Mouse (Mus musculus) kidney, embryonic 15.5 days (tissue): Measurements from ENCODE around the gene Vkorc1l1. TPM values are rescaled to one million over a fixed set of nuclear protein-coding genes. Genes with fewer than 3 reads are reported as not detected.

Source experiments
- ATAC-seq: fragments of 200-750 bp; cut with Nextera tagmentation; replicated peaks from 2 replicates; pipeline ENCODE4 v1.8.0; 2017; ENCODE audit warnings: moderate TSS enrichment; ENCODE audit not compliant: low FRiP score
- H3K27ac ChIP-seq: fragments of 300-500 bp; sonication (generic); 2 replicates; pipeline ENCODE4 v1.5.1; 2015; ENCODE audit warnings: mild to moderate bottlenecking, inconsistent platforms
- H3K27me3 ChIP-seq: fragments of 300-500 bp; sonication (generic); 2 replicates; pipeline ENCODE4 v1.6.1; 2015; ENCODE audit warnings: inconsistent platforms
- H3K36me3 ChIP-seq: fragments of 300-500 bp; sonication (generic); 2 replicates; pipeline ENCODE4 v1.6.1; 2015; ENCODE audit warnings: inconsistent platforms
- H3K4me1 ChIP-seq: fragments of 300-500 bp; sonication (generic); 2 replicates; pipeline ENCODE4 v1.6.1; 2015; ENCODE audit warnings: inconsistent platforms
- H3K4me2 ChIP-seq: fragments of 300-500 bp; sonication (generic); 2 replicates; pipeline ENCODE4 v1.6.1; 2015; ENCODE audit warnings: moderate library complexity, mild to moderate bottlenecking, inconsistent platforms
- H3K4me3 ChIP-seq: fragments of 300-500 bp; sonication (generic); replicated peaks from 2 replicates; pipeline ENCODE4 v1.5.1; 2015; ENCODE audit warnings: mild to moderate bottlenecking, inconsistent platforms
- H3K9ac ChIP-seq: fragments of 300-500 bp; sonication (generic); 2 replicates; pipeline ENCODE4 v1.6.1; 2015; ENCODE audit warnings: mild to moderate bottlenecking, inconsistent platforms
- H3K9me3 ChIP-seq: fragments of 300-500 bp; sonication (generic); replicated peaks from 2 replicates; pipeline ENCODE4 v1.6.1; 2016; ENCODE audit warnings: inconsistent platforms
- WGBS: fragments of 180-500 bp; shearing (Covaris S2); methylation state at CpG from one replicate; pipeline ENCODE4 v1.1.7; 2015; ENCODE audit warnings: mixed read lengths; 5-methylcytosine and 5-hydroxymethylcytosine counted together
- polyA plus RNA-seq: library from polyadenylated mRNA; unstranded; fragments of >200 nt; fragmentation: Nextera tagmentation; extraction: Ambion mirVana; gene quantifications from 2 replicates; pipeline ENCODE4 v1.2.1, GENCODE M21; 2015

The Vkorc1l1 gene
- polyA plus RNA-seq, 1 experiment from 2014 or later, result 26.3 TPM

- Histone ChIP-seq H3K9ac (no peak overlapping the region), H3K36me3 (peaks cover 53% of the 10 kb centered on the region), H3K4me2 (no peak overlapping the region), H3K4me1 (no peaks in the 10 kb centered on the region), H3K4me3 (no peak overlapping the region), H3K9me3 (peaks cover 9% of the 10 kb centered on the region), H3K27me3 (no peaks in the 10 kb centered on the region), H3K27ac (no peak overlapping the region)
- ATAC-seq, result no peak
- WGBS, result 91% methylated on average over 5 of the region's 5 CpGs
Measured at GRCm38 (mm10) chr5:130010961-130011360, 69.2 kb downstream of the Vkorc1l1 start.

GRCm38 (mm10) chr5:130015104-130015503, 73.3 kb downstream of the Vkorc1l1 start:
- no peak for ATAC-seq

DNA sequence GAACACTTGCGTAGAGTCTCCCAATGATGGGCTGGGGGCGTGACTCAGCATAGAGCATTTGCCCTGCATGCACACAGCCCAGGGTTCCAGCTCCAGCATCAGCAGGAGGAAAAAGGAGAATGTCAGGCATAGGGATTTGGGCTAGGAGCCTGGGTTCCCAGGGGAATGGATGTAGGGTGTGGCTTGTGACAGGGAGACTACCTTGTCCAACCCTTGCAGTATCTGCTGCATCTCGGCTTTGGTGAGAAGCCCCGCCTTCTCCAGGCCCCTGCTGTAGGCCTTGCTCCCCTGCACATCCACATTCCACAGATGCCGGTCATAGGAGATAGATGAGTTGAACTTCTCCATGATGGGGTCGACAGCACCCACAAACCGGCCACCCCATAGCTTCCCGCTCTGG, 77.7 kb downstream of the Vkorc1l1 start:
- Histone ChIP-seq H3K27me3 (no peaks in the 10 kb centered on the region), H3K4me1 (peaks cover 24% of the 10 kb centered on the region), H3K27ac (no peak overlapping the region), H3K9ac (no peak overlapping the region), H3K36me3 (peaks cover 39% of the 10 kb centered on the region), H3K4me3 (no peak overlapping the region), H3K9me3 (no peaks in the 10 kb centered on the region), H3K4me2 (no peak overlapping the region)
- WGBS, result 75% methylated on average over 8 of the region's 8 CpGs
- ATAC-seq, result no peak

More at GRCm38 (mm10) chr5:130015104-130015503, 73.3 kb downstream of the Vkorc1l1 start:
- no peak overlapping the region for H3K4me3 ChIP-seq
- H3K4me2 ChIP-seq, result no peak overlapping the region
- WGBS, result 95% methylated on average over 3 of the region's 3 CpGs
- no peaks in the 10 kb centered on the region for H3K27me3 ChIP-seq
- no peaks in the 10 kb centered on the region for H3K4me1 ChIP-seq
- peaks cover 9% of the 10 kb centered on the region for H3K9me3 ChIP-seq
- no peak overlapping the region for H3K9ac ChIP-seq
- no peak overlapping the region for H3K27ac ChIP-seq
- peaks cover 78% of the 10 kb centered on the region for H3K36me3 ChIP-seq

- 0 out of 2 replicates have a peak, but pooled peaks cover 2% of the 10 kb centered on the region for H3K27me3 ChIP-seq
- WGBS, result 62% methylated on average over 5 of the region's 5 CpGs
- H3K27ac ChIP-seq, result no peak overlapping the region
- no peak overlapping the region for H3K4me2 ChIP-seq
- peaks cover 20% of the 10 kb centered on the region for H3K36me3 ChIP-seq
- no peaks in the 10 kb centered on the region for H3K9me3 ChIP-seq
- H3K4me1 ChIP-seq, result peaks cover 26% of the 10 kb centered on the region
- H3K9ac ChIP-seq, result no peak overlapping the region
- H3K4me3 ChIP-seq, result no peak overlapping the region
- no peak for ATAC-seq
Measured at GRCm38 (mm10) chr5:130021361-130021966, 79.7 kb downstream of the Vkorc1l1 start.

DNA sequence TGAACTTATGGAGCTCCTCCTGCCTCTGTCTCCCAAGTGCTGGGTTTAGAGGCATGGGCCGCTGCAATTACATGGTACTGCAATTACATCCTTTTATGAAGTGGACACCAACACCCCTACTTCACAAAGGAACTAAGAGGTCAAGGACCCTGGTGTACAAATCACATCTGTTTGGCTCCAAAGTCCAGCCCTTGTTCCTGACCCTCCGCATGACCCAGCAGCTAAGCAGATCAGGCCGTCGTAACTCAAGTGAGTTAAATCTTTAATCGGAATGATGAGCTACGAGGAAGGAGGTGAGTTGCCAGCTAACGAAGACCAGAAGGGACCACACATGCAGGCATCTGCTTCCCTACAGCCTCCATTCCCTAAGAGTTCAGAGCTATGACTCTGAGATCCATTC, 80.6 kb downstream of the Vkorc1l1 start:
- peaks cover 26% of the 10 kb centered on the region for H3K4me1 ChIP-seq
- H3K9ac ChIP-seq, result no peak overlapping the region
- WGBS, result 52% methylated on average over 7 of the region's 7 CpGs
- no peak overlapping the region for H3K4me2 ChIP-seq
- no peak for ATAC-seq
- 0 out of 2 replicates have a peak, but pooled peaks cover 5% of the 10 kb centered on the region for H3K27me3 ChIP-seq
- H3K27ac ChIP-seq, result no peak overlapping the region
- H3K36me3 ChIP-seq, result peaks cover 16% of the 10 kb centered on the region
- no peak overlapping the region for H3K4me3 ChIP-seq
- H3K9me3 ChIP-seq, result no peaks in the 10 kb centered on the region

GRCm38 (mm10) chr5:130023067-130023766, 81.4 kb downstream of the Vkorc1l1 start:
- Histone ChIP-seq H3K9me3 (no peaks in the 10 kb centered on the region), H3K27me3 (0 out of 2 replicates have a peak, but pooled peaks cover 5% of the 10 kb centered on the region), H3K9ac (peak overlapping the region; percentile 63; the same call in 1 of the 2 replicates), H3K4me3 (peak overlapping the region; percentile 73), H3K27ac (no peak overlapping the region), H3K4me1 (peaks cover 26% of the 10 kb centered on the region), H3K36me3 (peaks cover 7% of the 10 kb centered on the region), H3K4me2 (peak overlapping the region; percentile 90)
- 39% methylated on average over 12 of the region's 12 CpGs for WGBS
- no peak for ATAC-seq

DNA sequence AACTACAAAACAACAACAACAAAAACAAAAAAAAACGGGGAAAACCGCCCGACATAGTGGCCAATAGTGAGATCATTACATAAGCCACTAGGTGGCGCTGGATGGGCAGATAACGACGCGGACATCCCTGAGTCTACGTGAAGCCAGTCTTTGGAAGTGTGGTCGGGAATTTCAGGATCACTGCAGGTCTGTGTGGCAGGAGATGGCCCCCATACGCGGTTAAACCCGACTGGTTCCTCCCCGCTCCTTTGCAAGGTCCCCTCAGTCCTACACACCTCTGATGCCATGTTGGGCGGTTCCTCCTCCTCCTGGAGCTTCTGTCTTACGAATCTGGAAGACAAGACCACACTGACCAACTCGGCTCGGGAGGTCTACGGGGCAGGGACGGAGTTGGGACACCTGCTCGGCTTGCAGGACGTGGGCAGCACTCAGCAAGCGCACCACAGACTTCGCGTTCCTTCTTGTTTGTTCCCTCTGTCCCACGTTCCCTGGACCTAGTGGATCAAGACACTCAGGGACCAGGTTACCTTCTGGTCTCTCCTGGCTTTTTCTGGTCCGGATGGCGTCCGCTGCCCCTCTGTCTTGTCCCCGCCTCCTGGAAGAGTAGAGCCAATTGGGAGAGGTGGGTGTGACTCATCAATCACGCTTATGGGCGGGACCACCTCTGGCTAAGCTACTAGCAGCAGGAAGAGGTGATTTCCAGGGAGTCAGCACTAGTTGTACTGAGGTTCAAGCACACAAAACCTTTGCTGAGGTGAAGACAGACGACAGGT, 82.2 kb downstream of the Vkorc1l1 start:
- Histone ChIP-seq H3K27ac (peak overlapping the region; percentile 89), H3K9me3 (no peaks in the 10 kb centered on the region), H3K27me3 (0 out of 2 replicates have a peak, but pooled peaks cover 5% of the 10 kb centered on the region), H3K4me3 (peak overlapping the region; percentile 73), H3K36me3 (no peaks in the 10 kb centered on the region), H3K9ac (peak overlapping the region; percentile 63), H3K4me1 (peaks cover 29% of the 10 kb centered on the region), H3K4me2 (peak overlapping the region; percentile 90)
- peak; percentile 94 for ATAC-seq
- under 1% methylated on average over 32 of the region's 32 CpGs for WGBS

- H3K27me3 ChIP-seq, result 0 out of 2 replicates have a peak, but pooled peaks cover 5% of the 10 kb centered on the region
- no peak overlapping the region for H3K9ac ChIP-seq
- no peaks in the 10 kb centered on the region for H3K9me3 ChIP-seq
- H3K27ac ChIP-seq, result no peak overlapping the region
- 64% methylated on average over 5 of the region's 5 CpGs for WGBS
- peaks cover 31% of the 10 kb centered on the region for H3K4me1 ChIP-seq
- H3K36me3 ChIP-seq, result no peaks in the 10 kb centered on the region
- H3K4me3 ChIP-seq, result no peak overlapping the region
- H3K4me2 ChIP-seq, result no peak overlapping the region
- no peak for ATAC-seq
Measured at GRCm38 (mm10) chr5:130027134-130027533, 85.4 kb downstream of the Vkorc1l1 start.

GRCm38 (mm10) chr5:130027696-130028095, 85.9 kb downstream of the Vkorc1l1 start:
- WGBS, result 84% methylated on average over 7 of the region's 7 CpGs
- no peak for ATAC-seq

GRCm38 (mm10) chr5:130029142-130029897, 87.5 kb downstream of the Vkorc1l1 start, which contains the start of the genes Asl and Crcp:
TSS of gene Asl (minus strand) at chr5:130029247.
TSS of gene Crcp (plus strand) at chr5:130029290.
- Histone ChIP-seq H3K4me1 (peaks cover 16% of the 10 kb centered on the region), H3K4me2 (peak within 1 kb of the TSS; percentile 67), H3K27me3 (0 out of 2 replicates have a peak, but pooled peaks cover 5% of the 10 kb centered on the region), H3K9ac (peak within 1 kb of the TSS; percentile 65), H3K36me3 (no peaks in the 10 kb centered on the region), H3K27ac (peak within 1 kb of the TSS; percentile 95), H3K9me3 (no peaks in the 10 kb centered on the region), H3K4me3 (peak within 1 kb of the TSS; percentile 72)
- 1% methylated on average over 51 of the region's 51 CpGs for WGBS
- peak; percentile 88 for ATAC-seq

More at GRCm38 (mm10) chr5:130027696-130028095, 85.9 kb downstream of the Vkorc1l1 start:
- H3K4me2 ChIP-seq, result no peak overlapping the region
- 0 out of 2 replicates have a peak, but pooled peaks cover 5% of the 10 kb centered on the region for H3K27me3 ChIP-seq
- H3K36me3 ChIP-seq, result no peaks in the 10 kb centered on the region
- H3K4me1 ChIP-seq, result peaks cover 27% of the 10 kb centered on the region
- H3K4me3 ChIP-seq, result no peak overlapping the region
- no peak overlapping the region for H3K9ac ChIP-seq
- H3K9me3 ChIP-seq, result no peaks in the 10 kb centered on the region
- no peak overlapping the region for H3K27ac ChIP-seq
